Mouse (Mus musculus) neural tube, embryonic 13.5 days (tissue): ENCODE results near the gene Lurap1l. TPM values are rescaled to one million over a fixed set of nuclear protein-coding genes. Genes with fewer than 3 reads are reported as not detected.

Source experiments
- ATAC-seq: fragments of 200-750 bp; cut with Nextera tagmentation; 2 replicates; pipeline ENCODE4 v1.8.0; 2017; ENCODE audit warnings: low read depth, mild to moderate bottlenecking, moderate TSS enrichment, moderate library complexity
- H3K27ac ChIP-seq: fragments of 300-500 bp; sonication (generic); replicated peaks from 2 replicates; pipeline ENCODE4 v1.5.1; 2015; ENCODE audit warnings: moderate library complexity, mild to moderate bottlenecking, inconsistent platforms
- H3K27me3 ChIP-seq: fragments of 300-500 bp; sonication (generic); 2 replicates; pipeline ENCODE4 v1.6.1; 2015; ENCODE audit warnings: mild to moderate bottlenecking, inconsistent platforms
- H3K36me3 ChIP-seq: fragments of 300-500 bp; sonication (generic); 2 replicates; pipeline ENCODE4 v1.6.1; 2015; ENCODE audit warnings: mild to moderate bottlenecking, inconsistent platforms
- H3K4me1 ChIP-seq: fragments of 300-500 bp; sonication (generic); replicated peaks from 2 replicates; pipeline ENCODE4 v1.6.1; 2015; ENCODE audit warnings: inconsistent platforms
- H3K4me2 ChIP-seq: fragments of 300-500 bp; sonication (generic); 2 replicates; pipeline ENCODE4 v1.6.1; 2015; ENCODE audit warnings: inconsistent platforms, mild to moderate bottlenecking, moderate library complexity
- H3K4me3 ChIP-seq: fragments of 300-500 bp; sonication (generic); 2 replicates; pipeline ENCODE4 v1.5.1; 2015; ENCODE audit warnings: mild to moderate bottlenecking, inconsistent platforms
- H3K9ac ChIP-seq: fragments of 300-500 bp; sonication (generic); 2 replicates; pipeline ENCODE4 v1.6.1; 2015; ENCODE audit warnings: moderate library complexity, mild to moderate bottlenecking, inconsistent platforms
- H3K9me3 ChIP-seq: fragments of 300-500 bp; sonication (generic); 2 replicates; pipeline ENCODE4 v1.6.1; 2016; ENCODE audit warnings: inconsistent platforms
- WGBS: fragments of 180-500 bp; shearing (Covaris S2); methylation state at CpG from one replicate; pipeline ENCODE4 v1.1.7; 2015; 5-methylcytosine and 5-hydroxymethylcytosine counted together
- polyA plus RNA-seq: library from polyadenylated mRNA; unstranded; fragments of >200 nt; fragmentation: Nextera tagmentation; extraction: Ambion mirVana; gene quantifications from 2 replicates; pipeline ENCODE4 v1.2.1, GENCODE M21; 2015

The Lurap1l gene
- 8.2 and 10.3 TPM in 2 replicates for polyA plus RNA-seq

DNA sequence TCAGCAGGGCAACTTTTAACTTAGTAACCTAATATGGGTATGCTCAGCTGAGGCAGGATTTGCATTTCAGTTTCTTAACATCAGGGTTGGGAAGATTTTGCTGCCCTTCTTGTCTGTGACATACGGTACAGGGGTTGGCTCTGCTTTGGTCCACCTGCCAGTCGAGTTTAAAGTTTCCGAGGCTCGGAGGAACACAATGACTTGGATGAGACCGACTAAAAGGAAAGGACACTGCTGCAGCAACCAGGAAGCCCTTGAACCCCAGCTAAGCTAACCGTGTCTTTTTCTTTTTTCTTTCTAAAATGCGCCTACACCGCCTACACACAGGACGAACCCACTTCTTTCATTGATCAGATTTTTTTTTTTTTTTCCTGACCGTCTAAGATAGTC is at the start of gene Lurap1l:
Gene Lurap1l, plus strand, starts transcription at position 166 of the 390 bp plus-strand sequence.
- Histone ChIP-seq H3K27me3 (no peaks in the 10 kb centered on the region), H3K4me3 (peak within 1 kb of the TSS; percentile 64), H3K4me1 (peaks cover 14% of the 10 kb centered on the region), H3K9ac (peak within 1 kb of the TSS; percentile 81), H3K36me3 (no peaks in the 10 kb centered on the region), H3K9me3 (no peaks in the 10 kb centered on the region), H3K4me2 (peak within 1 kb of the TSS; percentile 63), H3K27ac (peak within 1 kb of the TSS; percentile 92)
- under 1% methylated on average over 10 of the region's 10 CpGs for WGBS
- ATAC-seq, result peak; percentile 6; the same call in 1 of the 2 replicates

DNA sequence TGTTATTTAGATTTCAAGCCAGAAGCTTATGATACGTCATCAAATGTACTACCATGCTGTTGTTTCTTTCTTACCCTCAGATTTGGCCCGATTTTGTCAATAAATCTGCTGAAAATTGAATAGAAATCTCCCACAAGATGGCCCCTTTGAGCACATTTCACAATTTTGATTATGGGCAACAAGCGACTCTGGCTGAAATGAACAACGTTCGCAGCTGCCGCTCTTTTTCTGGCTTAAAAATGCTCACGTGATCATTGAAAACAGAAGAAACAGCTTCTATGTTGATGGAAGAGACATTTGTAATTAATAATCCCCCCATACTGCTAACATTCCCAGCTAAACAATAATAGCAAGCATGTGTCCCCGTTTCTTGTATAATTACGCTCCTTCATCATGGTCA is 47.5 kb upstream of the Lurap1l start:
- Histone ChIP-seq H3K27me3 (no peaks in the 10 kb centered on the region), H3K9me3 (no peaks in the 10 kb centered on the region), H3K36me3 (no peaks in the 10 kb centered on the region), H3K27ac (no peak overlapping the region), H3K9ac (no peak overlapping the region), H3K4me2 (no peak overlapping the region), H3K4me3 (no peak overlapping the region), H3K4me1 (peaks cover 10% of the 10 kb centered on the region)
- no peak for ATAC-seq
- WGBS, result 68% methylated on average over 9 of the region's 9 CpGs

DNA sequence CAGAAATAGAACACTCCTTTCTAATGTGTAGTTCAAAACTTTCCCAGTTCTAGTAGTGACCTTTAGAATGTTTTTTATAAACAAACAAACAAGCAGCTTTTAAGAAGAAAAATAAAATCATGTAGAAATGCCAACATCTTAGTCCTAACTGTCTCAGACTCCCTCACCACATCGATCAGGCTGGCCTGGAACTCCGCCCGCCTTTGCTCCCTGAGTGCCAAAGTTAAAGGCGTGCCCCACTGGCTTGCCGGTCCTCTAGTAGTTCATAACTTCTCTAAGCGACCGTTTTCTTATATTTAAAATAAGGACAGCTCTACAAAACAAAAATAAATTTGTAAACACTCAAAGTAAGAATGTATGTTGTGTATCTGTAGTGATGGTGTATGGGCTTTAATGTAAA is 46.5 kb upstream of the Lurap1l start:
- no peak overlapping the region for H3K27ac ChIP-seq
- H3K4me3 ChIP-seq, result no peak overlapping the region
- H3K4me2 ChIP-seq, result no peak overlapping the region
- ATAC-seq, result no peak
- H3K9me3 ChIP-seq, result no peaks in the 10 kb centered on the region
- no peaks in the 10 kb centered on the region for H3K36me3 ChIP-seq
- H3K4me1 ChIP-seq, result peaks cover 10% of the 10 kb centered on the region
- no peaks in the 10 kb centered on the region for H3K27me3 ChIP-seq
- 69% methylated on average over 7 of the region's 7 CpGs for WGBS
- H3K9ac ChIP-seq, result no peak overlapping the region

DNA sequence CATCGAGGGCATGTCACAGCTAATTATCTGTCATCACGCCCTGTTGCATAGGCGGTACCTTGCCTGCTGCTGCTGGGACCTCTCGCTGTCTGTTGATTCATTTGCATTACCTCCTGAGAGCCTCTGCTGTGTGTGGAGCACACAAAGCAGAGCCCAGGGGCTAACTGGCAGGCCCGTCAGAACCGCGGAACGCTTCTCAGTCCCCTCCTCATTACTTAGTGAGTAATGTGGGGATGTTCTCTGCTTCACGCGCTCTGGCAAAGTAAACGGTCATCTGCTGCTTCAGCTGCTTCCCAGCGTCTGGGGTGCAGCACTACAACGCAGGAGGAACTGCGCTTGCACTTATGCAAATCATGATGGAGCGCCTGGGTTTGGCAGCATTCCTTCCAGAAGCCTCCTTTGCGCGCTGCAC is 45.9 kb upstream of the Lurap1l start:
- ATAC-seq, result peak; percentile 85
- peak overlapping the region; percentile 35 for H3K4me3 ChIP-seq
- H3K27ac ChIP-seq, result 0 out of 2 replicates have a peak overlapping the region, but pooled peaks have one; percentile 28
- under 1% methylated on average over 17 of the region's 17 CpGs for WGBS
- H3K4me1 ChIP-seq, result peaks cover 10% of the 10 kb centered on the region
- H3K9ac ChIP-seq, result peak overlapping the region; percentile 58
- H3K9me3 ChIP-seq, result no peaks in the 10 kb centered on the region
- H3K4me2 ChIP-seq, result peak overlapping the region; percentile 68
- H3K36me3 ChIP-seq, result no peaks in the 10 kb centered on the region
- H3K27me3 ChIP-seq, result no peaks in the 10 kb centered on the region

DNA sequence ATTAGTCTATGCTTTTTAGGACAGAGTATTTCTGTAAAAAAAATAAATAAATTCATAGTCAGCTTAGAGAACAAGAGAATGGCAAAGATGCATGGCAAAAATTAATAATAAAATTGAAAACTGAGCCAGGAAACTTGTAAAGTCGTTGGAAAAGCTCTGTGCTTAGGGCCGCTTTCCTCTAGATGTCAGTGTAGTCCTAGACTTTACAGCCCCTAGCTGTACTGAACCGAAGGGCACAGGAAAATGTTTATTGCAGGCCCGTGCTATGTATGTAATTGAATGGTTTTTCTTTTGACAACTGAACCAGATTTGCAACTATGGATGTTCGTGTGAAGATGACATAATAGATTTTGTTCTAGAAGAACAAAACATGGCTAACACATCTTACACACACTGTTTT is 44.4 kb upstream of the Lurap1l start:
- no peak overlapping the region for H3K4me3 ChIP-seq
- no peak overlapping the region for H3K27ac ChIP-seq
- ATAC-seq, result peak; percentile 80
- no peak overlapping the region for H3K9ac ChIP-seq
- H3K4me2 ChIP-seq, result no peak overlapping the region
- peaks cover 10% of the 10 kb centered on the region for H3K4me1 ChIP-seq
- no peaks in the 10 kb centered on the region for H3K9me3 ChIP-seq
- 22% methylated on average over 5 of the region's 5 CpGs for WGBS
- no peaks in the 10 kb centered on the region for H3K27me3 ChIP-seq
- no peaks in the 10 kb centered on the region for H3K36me3 ChIP-seq

DNA sequence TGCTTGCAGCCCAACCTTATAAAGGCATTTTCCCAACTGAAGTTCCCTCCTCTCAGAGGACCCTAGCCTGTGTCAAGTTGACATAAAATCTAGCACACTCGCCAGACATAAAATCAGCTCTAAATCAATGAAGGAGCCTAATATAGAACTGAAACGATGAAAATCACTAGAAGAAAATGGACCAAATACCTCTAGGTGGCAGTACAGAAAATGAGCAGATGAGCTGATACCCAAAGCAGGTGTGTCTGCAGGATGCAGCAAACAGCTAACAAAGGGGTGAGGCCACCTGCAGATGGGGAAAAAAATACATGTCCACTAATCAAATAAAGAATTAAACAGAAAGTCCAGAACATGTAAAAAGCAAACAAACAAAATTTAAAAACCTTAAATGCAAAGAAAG is 40.8 kb upstream of the Lurap1l start:
- Histone ChIP-seq H3K27me3 (no peaks in the 10 kb centered on the region), H3K27ac (no peak overlapping the region), H3K9me3 (no peaks in the 10 kb centered on the region), H3K4me3 (no peak overlapping the region), H3K4me1 (peaks cover 4% of the 10 kb centered on the region), H3K36me3 (no peaks in the 10 kb centered on the region), H3K9ac (no peak overlapping the region), H3K4me2 (no peak overlapping the region)
- ATAC-seq, result no peak
- WGBS, result 59% methylated on average over 2 of the region's 2 CpGs

DNA sequence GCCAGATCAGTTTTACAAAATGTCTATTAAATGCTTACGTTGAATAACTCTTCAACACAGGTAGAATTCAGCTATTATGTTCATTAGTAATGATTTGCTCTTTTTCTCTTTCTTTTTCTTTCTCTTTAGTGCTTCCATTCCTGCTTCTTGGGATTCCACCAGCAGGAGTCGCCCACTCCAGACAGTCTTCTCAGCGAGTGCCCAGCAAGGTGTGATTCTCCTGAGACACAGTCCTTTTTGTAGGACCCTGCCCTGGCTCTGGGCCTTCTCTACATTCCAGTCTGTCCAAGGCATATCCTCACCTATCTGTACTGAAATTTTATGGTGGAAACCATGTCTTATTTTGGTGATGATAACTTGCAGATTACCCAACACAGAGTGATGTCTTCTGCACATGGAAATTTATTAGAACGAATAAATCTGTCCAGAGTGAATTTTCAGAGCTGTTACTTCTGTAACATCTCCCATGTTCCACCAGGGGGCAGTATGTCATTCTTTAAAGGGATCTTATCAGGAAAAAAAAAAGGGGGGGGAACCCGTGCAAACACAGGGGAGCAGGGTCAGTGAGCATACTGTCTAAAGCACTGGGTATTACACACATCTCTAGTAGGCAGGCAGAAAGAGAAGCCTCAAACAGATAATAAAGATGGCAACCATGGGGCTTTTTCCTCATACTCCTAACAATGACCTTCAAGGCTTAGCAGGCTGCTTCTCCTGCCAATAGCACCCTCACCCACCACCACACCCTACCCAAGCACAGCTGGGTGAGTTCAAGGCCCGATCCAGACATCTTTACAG is 37.4 kb upstream of the Lurap1l start:
- Histone ChIP-seq H3K9ac (no peak overlapping the region), H3K4me3 (no peak overlapping the region), H3K4me2 (no peak overlapping the region), H3K9me3 (no peaks in the 10 kb centered on the region), H3K36me3 (no peaks in the 10 kb centered on the region), H3K27ac (no peak overlapping the region), H3K4me1 (no peaks in the 10 kb centered on the region), H3K27me3 (no peaks in the 10 kb centered on the region)
- 0 out of 2 replicates have a peak, but pooled peaks have one; percentile 19 for ATAC-seq
- 33% methylated on average over 6 of the region's 6 CpGs for WGBS

DNA sequence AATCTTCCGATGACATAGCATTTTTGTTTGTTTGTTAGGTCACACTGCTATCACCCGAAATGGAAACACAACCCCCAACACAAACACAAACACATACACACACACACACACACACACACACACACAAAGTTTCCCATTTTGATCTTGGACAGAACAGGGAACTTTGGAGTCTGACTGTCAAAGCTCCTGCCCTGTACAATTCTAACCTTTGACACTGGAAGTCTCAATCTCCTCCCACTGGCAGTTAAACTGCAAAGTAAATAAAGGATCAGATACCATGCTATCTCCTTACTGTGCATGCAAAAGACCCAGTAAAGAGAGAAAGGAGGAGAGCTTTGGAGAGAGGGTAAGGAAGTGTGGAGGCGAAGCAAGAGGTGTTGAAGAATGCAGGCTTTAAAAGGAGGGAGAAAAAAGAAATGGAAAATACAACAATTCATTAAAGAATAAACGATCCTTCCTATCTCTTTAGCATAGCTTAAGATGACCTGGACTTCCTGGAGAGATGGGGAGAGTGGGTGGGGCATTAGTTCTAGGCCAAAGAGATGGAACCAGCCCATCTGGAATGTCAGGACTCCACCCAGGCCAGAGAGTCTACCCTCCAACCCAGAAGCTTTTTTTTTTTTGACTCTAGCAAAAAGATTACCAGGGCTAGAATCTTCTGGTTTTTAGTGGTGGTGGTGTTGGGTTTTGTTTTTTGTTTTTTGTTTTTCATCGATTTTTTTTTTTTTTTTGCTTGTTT is 36.2 kb upstream of the Lurap1l start:
- Histone ChIP-seq H3K9ac (no peak overlapping the region), H3K27me3 (no peaks in the 10 kb centered on the region), H3K4me3 (no peak overlapping the region), H3K36me3 (no peaks in the 10 kb centered on the region), H3K4me1 (no peaks in the 10 kb centered on the region), H3K27ac (no peak overlapping the region), H3K4me2 (no peak overlapping the region), H3K9me3 (no peaks in the 10 kb centered on the region)
- 55% methylated on average over 5 of the region's 5 CpGs for WGBS
- ATAC-seq, result no peak

DNA sequence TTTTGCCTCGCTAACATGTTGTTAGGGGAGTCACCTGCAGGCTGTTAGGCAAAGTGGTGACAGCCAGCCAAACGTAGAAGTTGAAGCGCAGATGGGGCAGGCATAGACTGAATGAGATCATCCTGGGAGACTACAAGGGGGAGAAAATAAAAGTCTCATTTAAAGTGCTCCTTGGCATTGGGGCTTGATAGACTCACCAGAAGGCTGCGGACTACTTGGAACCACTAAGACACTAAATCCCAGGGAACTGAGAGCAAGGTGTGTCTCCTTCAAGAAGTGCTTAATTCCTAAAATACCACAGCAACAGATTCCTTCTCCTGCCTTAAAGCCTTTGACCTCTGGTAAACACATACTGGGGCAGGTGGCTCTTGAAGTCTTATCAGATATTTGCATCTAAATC is 35.4 kb upstream of the Lurap1l start:
- Histone ChIP-seq H3K27me3 (no peaks in the 10 kb centered on the region), H3K9me3 (no peaks in the 10 kb centered on the region), H3K4me1 (no peaks in the 10 kb centered on the region), H3K9ac (no peak overlapping the region), H3K4me3 (no peak overlapping the region), H3K27ac (no peak overlapping the region), H3K36me3 (no peaks in the 10 kb centered on the region), H3K4me2 (no peak overlapping the region)
- no peak for ATAC-seq
- 78% methylated on average over 4 of the region's 4 CpGs for WGBS

DNA sequence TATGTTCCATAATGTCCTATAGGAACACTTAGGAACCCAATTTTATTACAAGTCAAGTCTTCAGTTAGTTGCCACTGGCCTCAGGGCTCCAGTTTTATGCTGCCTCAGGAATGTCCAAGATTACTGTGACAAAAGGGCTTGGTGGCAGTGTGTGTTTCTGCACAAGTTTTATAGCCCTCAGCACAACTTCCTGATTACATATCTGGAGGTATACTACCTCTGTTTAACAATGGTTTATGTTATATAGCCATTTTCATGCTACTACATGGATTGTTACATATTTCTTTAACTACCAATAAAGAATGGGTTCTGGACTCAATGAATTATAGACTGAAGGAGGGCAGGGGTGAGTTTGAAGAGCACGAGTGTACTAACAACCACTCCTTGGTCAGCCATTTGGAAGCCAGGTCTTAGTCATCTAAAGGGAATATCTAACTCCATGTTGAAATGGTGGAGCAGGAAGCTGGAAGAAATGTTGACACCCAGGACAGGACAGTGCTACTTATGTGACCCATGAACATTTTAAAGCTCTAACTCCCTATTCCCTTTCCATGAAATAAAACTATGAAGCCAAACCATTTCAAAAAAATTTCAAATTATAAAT is 28.3 kb upstream of the Lurap1l start:
- Histone ChIP-seq H3K27me3 (no peaks in the 10 kb centered on the region), H3K4me2 (no peak overlapping the region), H3K9ac (no peak overlapping the region), H3K4me3 (no peak overlapping the region), H3K27ac (no peak overlapping the region), H3K36me3 (no peaks in the 10 kb centered on the region), H3K9me3 (no peaks in the 10 kb centered on the region), H3K4me1 (no peaks in the 10 kb centered on the region)
- ATAC-seq, result no peak
- 88% methylated on average over 1 of the region's 1 CpGs for WGBS

DNA sequence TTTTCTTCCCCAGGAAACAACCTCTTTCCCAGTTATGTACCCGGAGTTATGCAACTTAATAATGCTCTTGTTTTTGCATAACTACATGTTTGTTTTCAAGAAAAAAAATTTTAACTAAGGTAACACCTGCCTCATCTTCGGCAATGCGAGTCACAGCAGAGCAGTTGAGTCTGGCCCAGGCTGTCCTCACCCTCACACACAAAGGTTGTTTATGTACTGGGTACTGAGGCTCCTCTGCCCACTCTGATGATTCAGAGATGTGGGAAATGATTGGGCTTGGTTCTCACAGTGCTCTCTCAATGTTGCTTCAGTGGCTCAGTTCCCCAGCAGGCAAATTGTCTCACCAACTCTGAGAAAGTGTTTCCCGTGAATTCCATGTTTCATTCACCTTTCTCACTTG is 23.8 kb upstream of the Lurap1l start:
- Histone ChIP-seq H3K27ac (no peak overlapping the region), H3K4me2 (no peak overlapping the region), H3K4me1 (no peaks in the 10 kb centered on the region), H3K9ac (no peak overlapping the region), H3K36me3 (no peaks in the 10 kb centered on the region), H3K9me3 (no peaks in the 10 kb centered on the region), H3K27me3 (no peaks in the 10 kb centered on the region), H3K4me3 (no peak overlapping the region)
- no peak for ATAC-seq
- WGBS, result 79% methylated on average over 4 of the region's 4 CpGs

DNA sequence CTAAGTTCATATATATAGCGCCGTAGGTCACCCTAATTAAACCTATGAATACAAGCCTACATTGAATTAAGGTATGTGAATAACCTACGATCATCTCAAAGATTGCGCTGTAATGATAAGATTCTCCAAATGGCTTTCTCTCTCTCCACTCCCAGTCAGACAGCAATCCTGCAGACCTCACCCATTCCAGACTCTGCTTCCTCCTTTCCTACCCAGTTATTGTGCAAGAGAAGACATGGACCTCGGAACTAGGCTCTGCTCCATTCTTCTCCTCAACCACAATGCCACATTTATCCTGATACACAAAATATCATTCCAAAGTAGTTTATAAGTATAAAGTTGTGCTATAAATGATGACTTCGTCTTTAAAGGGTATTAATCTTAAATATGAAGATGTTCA is 19.4 kb upstream of the Lurap1l start:
- no peak overlapping the region for H3K27ac ChIP-seq
- 91% methylated on average over 6 of the region's 6 CpGs for WGBS
- no peak overlapping the region for H3K9ac ChIP-seq
- H3K9me3 ChIP-seq, result no peaks in the 10 kb centered on the region
- no peak overlapping the region for H3K4me3 ChIP-seq
- H3K27me3 ChIP-seq, result no peaks in the 10 kb centered on the region
- H3K4me1 ChIP-seq, result no peaks in the 10 kb centered on the region
- H3K36me3 ChIP-seq, result no peaks in the 10 kb centered on the region
- no peak for ATAC-seq
- no peak overlapping the region for H3K4me2 ChIP-seq
